Mouse (Mus musculus) heart, postnatal 14 days (tissue): ENCODE measurements around the gene Negr1. TPM values are rescaled to one million over a fixed set of nuclear protein-coding genes. Genes with fewer than 3 reads are reported as not detected.

Experiments
- DNase-seq, 2 experiments: peaks; one replicate each; pipeline ENCODE4 v3.0.0; 2021 to 2022
- intact Hi-C: fragments of 180-260 bp; cut with DNase I; formaldehyde crosslinking; loops from one replicate; pipeline ENCODE4 v1.15.1; 2025
- total RNA-seq, 2 experiments: library from RNA; stranded (reverse); gene quantifications; 2 replicates each; pipeline ENCODE4 v1.2.3; 2021

Gene Negr1
- total RNA-seq, 2 experiments from 2014 or later = 1.5 to 3.4 TPM

GRCm38 (mm10) chr3:156895322-156895721 lies 333.7 kb downstream of the Negr1 start:
- intact Hi-C loops = no loop called here
- DNase-seq = no peak

DNA sequence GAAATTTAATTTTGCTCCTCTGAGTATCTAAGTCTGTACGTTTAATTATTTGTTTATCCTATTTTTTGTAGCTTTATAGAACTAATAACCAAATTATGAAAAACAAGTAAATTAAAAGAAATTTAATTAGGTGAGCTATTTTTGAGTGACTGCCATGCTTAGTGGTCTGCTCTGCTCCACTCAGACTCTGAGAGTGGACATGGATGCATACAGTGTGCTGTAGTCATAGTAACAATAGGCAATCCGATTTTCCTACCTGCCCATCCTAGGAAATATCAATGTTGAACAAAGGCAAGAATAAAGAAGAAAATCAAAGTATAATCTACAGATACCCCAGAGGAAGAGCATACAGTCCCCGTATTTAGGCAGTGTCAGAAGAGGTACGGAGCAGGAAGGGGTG lies 334.5 kb downstream of the Negr1 start:
- intact Hi-C loops = no loop called here
- no peak for DNase-seq

GRCm38 (mm10) chr3:156896552-156896951 lies 335.0 kb downstream of the Negr1 start:
- no peak for DNase-seq
- intact Hi-C loops = no loop called here

GRCm38 (mm10) chr3:156901140-156901539 lies 339.5 kb downstream of the Negr1 start:
- intact Hi-C loops = no loop called here
- DNase-seq = no peak

GRCm38 (mm10) chr3:156903925-156904576 lies 342.5 kb downstream of the Negr1 start:
- DNase-seq = no peak
- intact Hi-C loops = no loop called here

DNA sequence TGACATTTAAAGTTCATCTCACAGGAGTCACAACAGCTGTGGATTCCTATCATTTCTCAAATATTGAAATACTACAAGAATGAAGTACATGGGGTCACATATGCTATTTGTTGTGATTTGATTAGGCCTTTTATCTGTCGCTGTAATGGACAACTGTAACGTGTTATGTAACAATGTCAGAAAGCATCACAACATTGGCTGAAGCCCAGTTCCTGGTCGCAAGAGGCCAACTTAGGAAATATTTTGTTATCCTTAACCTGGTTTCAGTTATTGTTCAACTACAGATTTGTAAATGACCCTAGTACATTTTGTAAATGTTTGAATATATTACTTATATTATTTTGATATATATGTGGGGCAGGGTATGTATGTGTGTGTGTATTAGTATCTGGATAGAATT lies 351.2 kb downstream of the Negr1 start:
- no peak for DNase-seq
- intact Hi-C loops = no loop called here

DNA sequence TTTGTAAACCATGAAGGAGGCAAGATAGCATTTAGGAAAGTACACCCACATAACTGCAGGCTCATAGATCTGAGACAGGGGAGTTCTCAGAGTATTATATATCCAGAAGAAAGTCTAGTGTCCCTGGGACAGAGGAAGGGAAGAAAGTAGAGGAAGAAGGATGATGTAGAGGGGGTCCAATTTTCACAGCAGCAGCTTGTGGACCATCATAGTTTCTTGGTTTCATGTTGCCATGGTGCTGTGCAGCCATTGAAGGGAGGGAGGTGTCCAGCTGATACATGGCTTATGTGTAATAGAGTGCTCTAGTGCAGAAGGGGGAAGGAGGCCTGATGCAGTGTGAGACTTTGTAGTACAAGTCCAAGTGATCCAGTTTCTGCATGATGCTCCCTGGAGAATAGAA lies 359.8 kb downstream of the Negr1 start:
- intact Hi-C loops = no loop called here
- no peak for DNase-seq

DNA sequence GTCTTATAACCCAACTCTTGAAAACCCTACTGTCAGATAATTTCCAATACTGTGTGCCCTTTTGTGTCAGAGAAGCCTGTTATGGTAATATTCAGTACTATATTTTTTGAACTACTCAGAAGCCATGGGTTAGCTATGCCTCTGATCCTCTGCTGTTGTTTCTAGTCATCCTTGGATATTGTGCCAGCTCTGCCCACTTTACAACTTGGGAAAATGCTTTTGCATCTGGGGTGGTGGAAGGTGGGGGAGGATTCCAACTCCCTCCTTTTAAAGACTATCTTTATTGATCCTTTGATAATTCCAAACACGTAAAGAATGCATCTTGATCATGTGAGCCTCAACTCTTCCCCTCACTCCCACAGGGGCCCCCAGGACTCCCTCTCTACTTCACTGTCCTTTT lies 361.6 kb downstream of the Negr1 start:
- intact Hi-C loops = no loop called here
- DNase-seq = no peak

DNA sequence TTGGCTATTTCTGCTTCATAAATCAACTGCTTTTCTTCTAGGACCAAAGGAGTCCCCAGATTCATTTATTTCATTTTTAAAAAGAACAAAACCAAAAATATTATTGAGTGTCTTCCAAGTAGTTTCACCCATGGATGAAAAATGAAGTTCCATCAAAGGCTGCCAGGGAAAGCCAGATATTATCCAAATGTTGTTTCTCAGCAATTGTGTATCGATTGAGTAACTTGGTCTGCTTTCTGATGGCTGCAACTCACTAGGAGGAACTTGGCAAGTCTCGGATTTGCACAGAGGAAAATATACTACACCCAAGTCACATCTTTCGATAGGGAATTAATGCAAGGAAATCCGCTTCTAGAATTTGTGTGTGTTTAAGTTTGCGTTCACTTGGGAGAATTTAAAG lies 363.5 kb downstream of the Negr1 start:
- DNase-seq = no peak
- intact Hi-C loops = no loop called here

DNA sequence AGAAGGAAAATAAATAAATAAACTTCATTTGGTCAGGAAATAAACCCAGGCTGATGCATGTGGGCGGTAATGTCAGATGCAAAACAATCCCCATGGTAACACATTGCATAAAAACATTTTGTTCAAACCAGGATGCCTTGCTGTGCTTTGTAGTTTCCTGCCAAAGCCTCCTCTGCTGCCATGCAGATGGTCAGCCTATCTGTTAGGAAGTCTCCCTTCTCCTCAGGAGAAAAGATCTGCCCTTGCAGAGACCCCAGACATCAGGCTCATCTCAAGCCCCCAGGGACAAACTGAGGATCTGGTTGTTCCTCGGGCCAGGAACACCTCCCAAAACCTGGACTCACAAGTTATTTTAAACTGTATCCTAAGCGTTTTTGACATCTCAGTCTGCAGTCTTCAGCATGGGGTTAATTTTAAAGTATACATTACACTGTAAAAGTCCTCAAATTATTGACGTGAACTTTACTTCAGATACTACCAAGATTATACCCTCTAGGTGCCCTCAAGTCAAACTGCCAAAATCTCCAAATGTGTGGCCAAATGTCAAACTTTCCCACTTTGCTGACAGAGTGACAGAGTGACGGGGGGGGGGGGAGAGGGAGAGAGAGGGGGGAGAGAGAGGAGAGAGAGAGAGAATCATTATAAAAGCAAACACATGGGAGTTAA lies 366.9 kb downstream of the Negr1 start:
- intact Hi-C loops = no loop called here
- DNase-seq = peak; percentile 6

GRCm38 (mm10) chr3:156929062-156929397 lies 367.4 kb downstream of the Negr1 start:
- intact Hi-C loops = no loop called here
- DNase-seq = no peak

- DNase-seq = no peak
- intact Hi-C loops = no loop called here
These were observed 368.3 kb downstream of the Negr1 start for GRCm38 (mm10) chr3:156929677-156930440.

DNA sequence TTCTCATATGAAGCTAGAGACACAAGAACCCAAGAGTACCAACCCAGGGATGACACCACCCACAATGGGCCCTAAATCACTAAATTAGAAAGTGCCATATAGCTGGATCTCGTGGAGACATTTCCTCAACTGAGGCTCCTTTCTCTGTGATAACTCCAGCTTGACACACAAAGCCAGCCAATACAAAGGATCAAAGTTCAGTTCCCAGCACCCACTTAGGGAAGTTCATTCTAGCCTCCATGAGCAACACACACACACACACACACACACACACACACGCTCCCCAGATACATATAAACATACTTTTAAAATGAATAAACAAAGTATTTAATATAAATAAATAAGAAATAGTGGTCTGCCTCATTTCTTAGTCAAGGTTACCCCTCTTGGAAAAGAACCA lies 369.4 kb downstream of the Negr1 start:
- no peak for DNase-seq
- intact Hi-C loops = no loop called here

DNA sequence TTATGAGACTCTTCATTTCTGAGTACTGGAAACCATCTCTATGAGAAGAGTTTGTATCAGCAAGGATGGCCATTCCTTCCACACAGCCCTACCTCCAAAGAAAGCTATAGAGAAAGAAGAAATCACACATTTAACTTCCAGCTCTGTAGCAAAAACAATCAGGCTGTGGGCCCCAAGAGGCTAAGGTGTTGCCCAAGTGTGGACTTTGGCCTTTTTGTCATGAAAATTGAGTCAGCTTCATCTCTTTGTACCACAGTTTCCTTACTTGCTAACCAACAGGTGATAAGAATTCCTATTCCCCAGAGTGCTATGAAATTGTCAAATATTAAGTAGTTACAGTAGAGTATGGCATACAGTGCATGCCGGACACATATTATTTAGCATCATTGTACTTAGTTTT lies 369.9 kb downstream of the Negr1 start:
- no peak for DNase-seq
- intact Hi-C loops = no loop called here

GRCm38 (mm10) chr3:156934778-156935290 lies 373.2 kb downstream of the Negr1 start:
- intact Hi-C loops = no loop called here
- no peak for DNase-seq

DNA sequence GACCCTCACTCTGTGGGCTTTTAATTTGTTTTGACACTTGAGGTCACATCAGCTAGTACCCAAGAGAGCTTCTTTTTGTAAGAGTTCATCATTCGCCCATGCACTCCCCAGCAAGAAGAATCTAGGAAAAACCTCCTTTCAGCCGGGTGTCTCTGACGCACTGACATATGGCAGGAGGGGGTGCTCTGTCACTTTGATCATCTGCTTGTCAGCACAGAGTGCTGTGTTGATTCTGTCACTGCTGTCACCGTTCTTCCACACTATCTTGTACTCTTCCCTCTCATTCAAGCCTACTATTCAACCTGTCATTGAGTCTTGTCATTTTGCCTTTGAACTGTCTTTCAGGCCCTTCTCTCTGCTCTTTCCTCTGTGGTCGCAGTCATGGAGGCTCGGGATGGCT lies 385.8 kb downstream of the Negr1 start:
- no peak for DNase-seq
- intact Hi-C loops = no loop called here

DNA sequence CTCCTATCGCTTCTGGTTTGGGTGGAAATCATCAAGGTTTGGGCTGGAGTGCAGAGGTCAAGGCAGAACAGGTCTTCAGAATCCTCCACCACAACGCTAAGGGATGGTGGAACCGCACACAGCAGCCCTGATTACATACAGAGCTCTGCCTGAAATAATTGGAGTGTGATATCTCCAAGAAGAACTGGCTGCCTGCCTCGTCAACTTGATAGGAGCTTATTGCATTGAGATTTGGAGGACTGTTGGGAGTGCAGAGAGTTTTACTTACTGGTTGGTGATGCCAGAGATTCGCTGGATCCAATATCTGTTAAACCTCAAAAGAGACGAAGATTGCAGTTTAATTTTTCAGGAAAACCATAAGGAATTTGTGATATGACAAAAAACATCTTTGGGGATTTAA lies 391.4 kb downstream of the Negr1 start:
- DNase-seq = no peak
- intact Hi-C loops = no loop called here

GRCm38 (mm10) chr3:156955094-156955493 lies 393.5 kb downstream of the Negr1 start:
- DNase-seq = no peak
- intact Hi-C loops = no loop called here

DNA sequence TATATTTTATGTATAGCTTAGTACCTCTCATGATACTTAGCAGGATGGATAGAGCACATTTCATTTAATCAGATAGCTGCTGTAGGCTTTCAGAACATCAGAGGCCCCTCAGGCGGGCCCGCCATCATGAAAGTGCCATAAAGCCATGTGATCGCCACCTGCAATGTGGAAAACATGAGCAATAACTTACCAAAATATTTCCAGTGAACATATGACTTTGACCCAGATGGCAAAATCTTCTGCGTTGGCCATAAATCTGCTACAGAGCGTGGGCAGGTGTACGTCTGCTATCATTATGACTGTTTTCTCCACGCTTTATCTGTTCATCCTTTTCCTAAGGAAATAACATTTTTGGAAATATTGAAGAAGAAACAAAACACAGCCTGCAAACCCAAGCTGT lies 397.0 kb downstream of the Negr1 start:
- DNase-seq = no peak
- intact Hi-C loops = no loop called here

- intact Hi-C loops = no loop called here
- DNase-seq = no peak
These were observed 407.2 kb downstream of the Negr1 start for GRCm38 (mm10) chr3:156968764-156969163.

GRCm38 (mm10) chr3:156971104-156971503 lies 409.5 kb downstream of the Negr1 start:
- no peak for DNase-seq
- intact Hi-C loops = no loop called here

GRCm38 (mm10) chr3:156976816-156977215 lies 415.2 kb downstream of the Negr1 start:
- intact Hi-C loops = no loop called here
- DNase-seq = no peak
